Mouse (Mus musculus) embryonic facial prominence, embryonic 14.5 days (tissue): ENCODE data around the gene Gm3383. TPM values are rescaled to one million over a fixed set of nuclear protein-coding genes. Genes with fewer than 3 reads are reported as not detected.

ENCODE experiments used
- polyA plus RNA-seq: library from polyadenylated mRNA; unstranded; fragments of >200 nt; fragmentation: Nextera tagmentation; extraction: Ambion mirVana; gene quantifications from 2 replicates; pipeline ENCODE4 v1.2.1, GENCODE M21; 2014

Gene Gm3383
- polyA plus RNA-seq, 1 experiment from 2014 or later, result 0.58 TPM

Other genes with a start within 250 kb of the Gm3383 start
- not detected in 2 replicates for gene Gm8265, start 175.0 kb downstream of the Gm3383 start, polyA plus RNA-seq
- gene Gm9603, start 120.5 kb downstream of the Gm3383 start, polyA plus RNA-seq, result not detected in 2 replicates
- gene Gm3373, start 66.4 kb downstream of the Gm3383 start, polyA plus RNA-seq, result 0.41 TPM in 1 of 2 replicates, not detected in the other
- not detected in 2 replicates for gene Gm3424, start 22.3 kb upstream of the Gm3383 start, polyA plus RNA-seq
- gene Gm8237, start 72.4 kb upstream of the Gm3383 start, polyA plus RNA-seq, result not detected in 2 replicates
- gene Gm3248, start 153.8 kb upstream of the Gm3383 start, polyA plus RNA-seq, result 0.36 and 0.63 TPM in 2 replicates
- not detected in 2 replicates for gene Gm3453, start 171.2 kb upstream of the Gm3383 start, polyA plus RNA-seq